Comparison of ENCODE assay signal across 24 mouse cellular contexts in genomic region chr17:88004892-88005291, GRCm38 (mm10). TPM values are rescaled to one million over a fixed set of nuclear protein-coding genes. Genes with fewer than 3 reads are reported as not detected.
DNase-seq lines count a peak whose midpoint lies in the region; ATAC-seq and TF ChIP-seq lines count a peak whose summit lies in the region.
"Had no signal": no experiment of that assay in that cellular context is flagged by ENCODE, and none has a peak within 500 bp of the region (broad histone marks: within the 10 kb centered on the region; RNA-seq: fewer than 3 reads in every experiment).

No protein-coding gene starts in this region.

- ATAC-seq in heart, postnatal 0 days (ENCODE audit: insufficient read depth, low read depth) = peak; percentile 68; the same call in 1 of the 2 replicates
- ATAC-seq: CD4-positive, CD25-positive, alpha-beta regulatory T cell, adult 4 months; forebrain, embryonic 14.5 days; forebrain, embryonic 16.5 days had no signal

- intact Hi-C loops in heart, postnatal 36 days (cut with DNase I) = no loop called here

- H3K4me2 ChIP-seq in heart, postnatal 0 days (ENCODE audit: low read depth, low read length) = no peak overlapping the region
- no peak overlapping the region for H3K4me2 ChIP-seq in CH12.LX (ENCODE audit: insufficient read depth, low read depth, poor library complexity, severe bottlenecking)
- H3K4me2 ChIP-seq: embryonic facial prominence, embryonic 13.5 days; embryonic facial prominence, embryonic 15.5 days; forebrain, embryonic 12.5 days had no signal

- no peak for TF ChIP-seq EP300 in heart, postnatal 0 days (IDR thresholded peaks at IDR 0.05; ENCODE audit: low read depth)
- no peak for TF ChIP-seq EP300 in CH12.LX (IDR thresholded peaks at IDR 0.05; ENCODE audit: low read length)

- no peak for TF ChIP-seq RAD21 in CH12.LX (IDR thresholded peaks at IDR 0.05; ENCODE audit: low read depth, low read length)

- in situ Hi-C loops in CH12.LX (cut with MboI; ENCODE audit: low pct_ligation_motif_present, low pct_unique_long_range_greater_than_20kb, low sequenced_read_pairs) = no loop called here

- peaks cover 15% of the 10 kb centered on the region for H3K79me2 ChIP-seq in CH12.LX (replicated peaks; ENCODE audit: control insufficient read depth, extremely low read depth, insufficient read depth, poor library complexity, severe bottlenecking)

- H3K36me3 ChIP-seq in heart, postnatal 0 days (replicated peaks; ENCODE audit: control insufficient read depth, insufficient read depth, low read length) = peaks cover 70% of the 10 kb centered on the region
- H3K36me3 ChIP-seq in heart, embryonic 10.5 days = peaks cover 76% of the 10 kb centered on the region
- H3K36me3 ChIP-seq in CH12.LX (replicated peaks in 1 of 2; ENCODE audit: control insufficient read depth in 1 of 2, insufficient read depth in 1 of 2, low read length in 1 of 2) = peaks cover 65 to 81% of the 10 kb centered on the region in 2 experiments

- no peak for TF ChIP-seq CTCF in heart, postnatal 0 days (IDR thresholded peaks at IDR 0.05; ENCODE audit: low read depth)
- TF ChIP-seq CTCF in CH12.LX (conservative IDR thresholded peaks at IDR 0.05 in 1 of 2, IDR thresholded peaks at IDR 0.05 in 1 of 2; ENCODE audit: low read depth in 2 of 2, low read length in 2 of 2) = no peak

- H3K4me3 ChIP-seq in heart, postnatal 0 days (ENCODE audit: low read depth, low read length) = no peak overlapping the region
- no peak overlapping the region for H3K4me3 ChIP-seq in heart, embryonic 10.5 days
- no peak overlapping the region for H3K4me3 ChIP-seq in CH12.LX (replicated peaks in 1 of 3; ENCODE audit: low read depth in 2 of 3, low read length in 2 of 3, poor library complexity in 1 of 3)
- H3K4me3 ChIP-seq: embryonic facial prominence, embryonic 13.5 days; embryonic facial prominence, embryonic 15.5 days; erythroblast, embryonic 14.5 days; forebrain, embryonic 10.5 days; forebrain, embryonic 12.5 days had no signal

- no peaks in the 10 kb centered on the region for H3K4me1 ChIP-seq in heart, postnatal 0 days (ENCODE audit: control insufficient read depth, insufficient read depth)
- H3K4me1 ChIP-seq in heart, embryonic 10.5 days = 0 out of 2 replicates have a peak, but pooled peaks cover 4% of the 10 kb centered on the region
- no peaks in the 10 kb centered on the region for H3K4me1 ChIP-seq in CH12.LX (ENCODE audit: control insufficient read depth in 1 of 2, insufficient read depth in 2 of 2)
- H3K4me1 ChIP-seq: embryonic facial prominence, embryonic 13.5 days; embryonic facial prominence, embryonic 15.5 days; forebrain, embryonic 10.5 days; forebrain, embryonic 12.5 days had no signal

- 93% methylated on average over 1 of the region's 1 CpGs for WGBS in heart, postnatal 0 days
- 93% methylated on average over 1 of the region's 1 CpGs for WGBS in heart, embryonic 10.5 days

- H3K27ac ChIP-seq in heart, postnatal 0 days (ENCODE audit: low read depth) = 0 out of 2 replicates have a peak overlapping the region, but pooled peaks have one; percentile 2
- no peak overlapping the region for H3K27ac ChIP-seq in heart, embryonic 10.5 days
- H3K27ac ChIP-seq in CH12.LX (ENCODE audit: insufficient read depth, low read depth) = no peak overlapping the region
- H3K27ac ChIP-seq: embryonic facial prominence, embryonic 13.5 days; embryonic facial prominence, embryonic 15.5 days; forebrain, embryonic 10.5 days; forebrain, embryonic 12.5 days had no signal

- no peak for TF ChIP-seq POLR2A in CH12.LX (IDR thresholded peaks at IDR 0.05; ENCODE audit: low read depth, low read length)

- peak; percentile 12 for DNase-seq in heart, adult 11 months
- DNase-seq in heart, postnatal 36 days = no peak
- DNase-seq in heart, postnatal 0 days (ENCODE audit: low spot score) = peak; percentile 24
- DNase-seq in heart, embryonic 10.5 days (ENCODE audit: low spot score) = no peak
- DNase-seq in CH12.LX (ENCODE audit: extremely low read depth) = no peak
- DNase-seq: adrenal gland, adult 2 months; adrenal gland, postnatal 10 days; adrenal gland, postnatal 25 days; B cell, adult 2 months; cerebellum, adult 11 months; cerebellum, adult 18-20 months; cerebellum, adult 8-10 months; cerebellum, adult 9-11 months; cerebellum, postnatal 14 days; cerebellum, postnatal 36 days; embryo, embryonic 11 days had no signal

- dilution Hi-C loops in CH12.LX (cut with MboI; ENCODE audit: extremely low pct_ligation_motif_present, extremely low pct_unique_long_range_greater_than_20kb, low sequenced_read_pairs) = no loop called here

- no peaks in the 10 kb centered on the region for H3K27me3 ChIP-seq in heart, postnatal 0 days (ENCODE audit: control insufficient read depth, insufficient read depth, low read length)
- H3K27me3 ChIP-seq in heart, embryonic 10.5 days (ENCODE audit: insufficient read depth, poor library complexity, severe bottlenecking) = no peaks in the 10 kb centered on the region
- no peaks in the 10 kb centered on the region for H3K27me3 ChIP-seq in CH12.LX (replicated peaks)
- H3K27me3 ChIP-seq: embryonic facial prominence, embryonic 13.5 days; embryonic facial prominence, embryonic 15.5 days; forebrain, embryonic 12.5 days had no signal

- H3K9ac ChIP-seq in heart, postnatal 0 days (replicated peaks; ENCODE audit: low read depth, low read length) = no peak overlapping the region
- H3K9ac ChIP-seq in CH12.LX (ENCODE audit: insufficient read depth, low read depth) = no peak overlapping the region
- H3K9ac ChIP-seq: embryonic facial prominence, embryonic 13.5 days; embryonic facial prominence, embryonic 15.5 days; forebrain, embryonic 12.5 days had no signal

- no peaks in the 10 kb centered on the region for H3K9me3 ChIP-seq in heart, postnatal 0 days (replicated peaks; ENCODE audit: control insufficient read depth, low read length)
- H3K9me3 ChIP-seq in heart, embryonic 10.5 days = no peaks in the 10 kb centered on the region
- no peaks in the 10 kb centered on the region for H3K9me3 ChIP-seq in CH12.LX (replicated peaks; ENCODE audit: low read length)
- H3K9me3 ChIP-seq: embryonic facial prominence, embryonic 13.5 days; embryonic facial prominence, embryonic 15.5 days; forebrain, embryonic 10.5 days; forebrain, embryonic 12.5 days had no signal

TF ChIP-seq in CH12.LX, 34 proteins besides CTCF, POLR2A, EP300 and RAD21:
- TF ChIP-seq ZNF384 (IDR thresholded peaks at IDR 0.05; ENCODE audit: low read depth, low read length) = no peak
- peak; percentile 53; the same call in 1 of the 2 replicates for TF ChIP-seq POLR2AphosphoS2 (IDR thresholded peaks at IDR 0.05; ENCODE audit: low read depth, low read length)
TF ChIP-seq in CH12.LX: peak in this region for 1.

RNA-seq across cellular contexts. Expression of gene Msh6, which starts 30.0 kb away (rescaled TPM):
- total RNA-seq in heart, postnatal 36 days (2021) = 10 to 100 TPM in 1 of 2 experiments, 1 to 10 TPM in 1; 7.9 to 11.0 TPM
- 9.4 and 22.2 TPM in 2 replicates for total RNA-seq in heart, postnatal 0 days (2014; rRNA removed; ENCODE audit: low replicate concordance)
- 8.6 and 8.9 TPM in 2 replicates for polyA plus RNA-seq in heart, postnatal 0 days (2015; fragmentation: Nextera tagmentation; extraction: Ambion mirVana)
- 53.6 and 58.1 TPM in 2 replicates for polyA plus RNA-seq in heart, embryonic 10.5 days (2016; fragmentation: Nextera tagmentation; extraction: Ambion mirVana)
- total RNA-seq in CH12.LX (2012; rRNA removed) = 79.3 and 84.7 TPM in 2 replicates
- total RNA-seq in CH12.LX (2014; rRNA removed) = 72.9 and 76.5 TPM in 2 replicates
- polyA plus RNA-seq in CH12.LX (2012; ENCODE audit: insufficient read length, low read depth) = 79.0 and 79.5 TPM in 2 replicates

Comparison
In these comparisons a context has a peak if more than half of its experiments do, and no peak if none do; other contexts are left out.
1. DNase-seq: peak in heart, adult 11 months (single experiment) and heart, postnatal 0 days (single experiment); none in heart, postnatal 36 days (0 of 2), heart, embryonic 10.5 days (single experiment) and CH12.LX (single experiment).